Mouse (Mus musculus) E14TG2a.4 (cell line): ENCODE results near the gene Baz1b.

Experiments
- CTCF ChIP-seq: conservative IDR thresholded peaks from 2 replicates; pipeline ENCODE4 v1.5.1; 2014; ENCODE audit warnings: low read length
- POU5F1 ChIP-seq: IDR thresholded peaks from 2 replicates; pipeline ENCODE4 v1.6.1; 2014; ENCODE audit warnings: low read length, borderline replicate concordance

DNA sequence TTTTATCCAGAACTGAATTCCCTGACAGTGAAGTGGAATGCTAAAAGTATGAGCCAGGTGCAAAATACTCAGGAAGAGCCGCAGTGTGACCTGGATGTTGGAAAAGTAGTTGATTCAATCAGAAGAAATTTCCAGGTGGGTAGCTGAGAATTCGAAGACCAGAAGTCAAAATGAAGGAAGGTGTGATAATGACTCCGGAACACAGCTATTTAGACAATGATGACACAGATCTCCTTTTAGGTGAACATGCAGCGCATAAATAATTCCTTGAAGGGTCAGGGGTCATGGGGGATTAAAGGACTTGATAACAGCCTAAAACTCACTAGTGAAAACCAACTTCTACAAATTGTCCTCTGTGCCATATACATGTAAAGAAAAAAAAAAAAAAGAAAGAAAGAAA lies 19.6 kb upstream of the Baz1b start:
- TF ChIP-seq CTCF (no peak), POU5F1 (no peak)
